Mouse (Mus musculus) liver, adult 2 months (tissue): Measurements from ENCODE around the gene Fam19a1. TPM values are rescaled to one million over a fixed set of nuclear protein-coding genes. Genes with fewer than 3 reads are reported as not detected.

Source experiments
- DNase-seq: peaks from one replicate; pipeline ENCODE4 v3.0.0-alpha.2; 2011; ENCODE audit warnings: low read depth, low spot score; ENCODE audit errors: extremely low read depth
- H3K27ac ChIP-seq: fragments of 200-500 bp; replicated peaks from 2 replicates; pipeline ENCODE4 v1.5.1; 2012; ENCODE audit warnings: low read depth, mild to moderate bottlenecking, control low read depth, inconsistent platforms, low read length; ENCODE audit not compliant: insufficient read depth
- H3K27me3 ChIP-seq: fragments of 200-500 bp; 2 replicates; pipeline ENCODE4 v1.6.1; 2012; ENCODE audit warnings: mild to moderate bottlenecking, moderate library complexity, low read length, inconsistent platforms; ENCODE audit not compliant: control insufficient read depth, insufficient read depth
- H3K36me3 ChIP-seq: fragments of 200-500 bp; 2 replicates; pipeline ENCODE4 v1.6.1; 2012; ENCODE audit warnings: low read length, inconsistent platforms; ENCODE audit not compliant: control insufficient read depth, insufficient read depth
- H3K4me1 ChIP-seq: fragments of 200-500 bp; 2 replicates; pipeline ENCODE4 v1.6.1; 2011; ENCODE audit warnings: low read length; ENCODE audit not compliant: control insufficient read depth, insufficient read depth
- H3K4me3 ChIP-seq: fragments of 200-500 bp; 2 replicates; pipeline ENCODE4 v1.5.1; 2011; ENCODE audit warnings: low read depth, mild to moderate bottlenecking, control low read depth, low read length, moderate library complexity; ENCODE audit not compliant: insufficient read depth
- H3K79me2 ChIP-seq: fragments of 200-500 bp; 2 replicates; pipeline ENCODE4 v1.6.1; 2012; ENCODE audit warnings: inconsistent platforms, mild to moderate bottlenecking, low read length, moderate library complexity; ENCODE audit not compliant: control insufficient read depth, insufficient read depth
- H3K9ac ChIP-seq: fragments of 200-500 bp; 2 replicates; pipeline ENCODE4 v1.6.1; 2012; ENCODE audit warnings: low read depth, mild to moderate bottlenecking, control low read depth, inconsistent platforms, low read length
- CTCF ChIP-seq: fragments of 200-500 bp; IDR thresholded peaks from 2 replicates; pipeline ENCODE4 v1.5.1; 2011; ENCODE audit warnings: low read depth, low read length, control low read depth
- POLR2A ChIP-seq: fragments of 200-500 bp; IDR thresholded peaks from 2 replicates; pipeline ENCODE4 v1.6.1; 2011; ENCODE audit warnings: low read length, control low read depth; ENCODE audit not compliant: insufficient read depth; ENCODE audit errors: extremely low read depth
- WGBS: fragments of 180-500 bp; shearing (Covaris S2); methylation state at CpG from one replicate; pipeline ENCODE4 v1.1.7; 2018; 5-methylcytosine and 5-hydroxymethylcytosine counted together
- polyA plus RNA-seq: library from polyadenylated mRNA; depleted of rRNA; stranded (reverse); fragments of >200 nt; gene quantifications from 2 replicates; pipeline ENCODE4 v1.2.3, GENCODE M21; 2012
- total RNA-seq: library from RNA; depleted of rRNA; stranded (reverse); fragments of >200 nt; gene quantifications from 2 replicates; pipeline ENCODE4 v1.2.3, GENCODE M21; 2014

Gene Fam19a1
- total and polyA plus RNA-seq, 2 experiments: 0.09 TPM; not detected in 1

DNA sequence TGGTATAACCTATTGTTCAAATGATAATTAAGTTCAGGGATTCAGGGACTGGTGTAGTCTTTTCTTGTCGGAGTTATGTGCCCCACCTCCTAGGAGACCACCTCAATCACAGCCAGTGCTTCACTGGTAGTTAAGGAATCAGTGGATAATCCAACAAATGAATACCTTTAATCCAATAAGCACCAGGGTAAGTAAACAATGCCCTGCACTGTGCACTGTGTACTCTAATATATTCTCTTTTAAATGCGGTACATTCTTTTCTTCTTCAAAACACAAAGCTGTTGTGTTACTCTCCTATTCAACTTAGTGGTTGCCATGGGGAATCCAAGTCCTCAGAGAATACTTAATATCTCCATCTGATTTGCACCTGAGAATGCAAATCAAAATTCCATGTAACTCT, 260.3 kb downstream of the Fam19a1 start:
- no peaks in the 10 kb centered on the region for H3K36me3 ChIP-seq
- DNase-seq: no peak
- no peaks in the 10 kb centered on the region for H3K27me3 ChIP-seq
- no peak overlapping the region for H3K4me3 ChIP-seq
- no peak for TF ChIP-seq POLR2A
- TF ChIP-seq CTCF: no peak
- H3K27ac ChIP-seq: no peak overlapping the region
- no peaks in the 10 kb centered on the region; the same call in 1 of the 2 replicates for H3K4me1 ChIP-seq
- H3K79me2 ChIP-seq: no peaks in the 10 kb centered on the region
- no peak overlapping the region for H3K9ac ChIP-seq
- WGBS: 78% methylated on average over 2 of the region's 2 CpGs

DNA sequence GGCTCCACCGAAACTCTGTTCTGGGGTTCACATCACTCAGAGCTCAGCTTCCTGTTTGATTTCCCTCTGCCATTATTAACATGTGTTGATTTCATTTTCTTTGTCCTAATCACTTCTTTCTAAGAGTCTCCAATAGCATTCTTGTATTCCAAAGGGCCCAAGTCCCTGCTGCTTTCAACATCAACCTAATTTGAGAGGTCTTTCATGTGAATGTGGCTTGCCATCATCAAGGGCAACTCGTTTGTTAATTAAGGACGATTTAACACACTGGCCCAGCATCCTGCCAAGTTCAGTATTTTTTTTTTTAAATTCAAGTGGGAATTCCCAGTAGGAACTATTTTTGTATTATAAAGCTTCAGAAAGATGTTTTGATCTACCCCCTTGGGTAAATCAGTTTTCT, 263.8 kb downstream of the Fam19a1 start:
- no peaks in the 10 kb centered on the region for H3K4me1 ChIP-seq
- no peaks in the 10 kb centered on the region for H3K27me3 ChIP-seq
- no peak overlapping the region for H3K27ac ChIP-seq
- 76% methylated on average over 3 of the region's 3 CpGs for WGBS
- H3K9ac ChIP-seq: no peak overlapping the region
- DNase-seq: no peak
- no peaks in the 10 kb centered on the region for H3K36me3 ChIP-seq
- H3K4me3 ChIP-seq: no peak overlapping the region
- H3K79me2 ChIP-seq: no peaks in the 10 kb centered on the region
- TF ChIP-seq POLR2A: no peak
- no peak for TF ChIP-seq CTCF

DNA sequence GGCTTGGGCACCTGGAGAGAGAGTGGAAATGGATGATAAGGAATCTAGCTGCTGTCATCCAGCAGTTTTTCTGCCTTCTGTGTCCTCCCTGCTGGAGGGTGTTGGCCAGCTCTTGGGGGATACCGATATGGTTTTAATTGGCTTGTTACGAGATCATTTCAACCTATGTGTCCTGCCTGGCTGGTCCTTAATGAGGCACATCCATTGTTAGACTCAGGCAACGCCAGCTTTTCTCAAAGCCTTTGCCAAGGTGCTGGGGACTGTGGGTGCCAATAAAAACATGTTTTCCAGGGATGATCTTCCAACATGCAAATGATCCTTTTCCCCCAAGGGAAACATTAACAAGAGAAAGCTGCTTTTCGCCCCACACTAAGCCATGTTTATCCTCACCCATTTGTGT, 266.3 kb downstream of the Fam19a1 start:
- no peak for TF ChIP-seq CTCF
- no peak for TF ChIP-seq POLR2A
- no peak overlapping the region for H3K27ac ChIP-seq
- no peaks in the 10 kb centered on the region for H3K27me3 ChIP-seq
- H3K36me3 ChIP-seq: no peaks in the 10 kb centered on the region
- no peaks in the 10 kb centered on the region for H3K79me2 ChIP-seq
- DNase-seq: no peak
- no peak overlapping the region for H3K9ac ChIP-seq
- no peak overlapping the region for H3K4me3 ChIP-seq
- WGBS: 70% methylated on average over 4 of the region's 4 CpGs
- no peaks in the 10 kb centered on the region for H3K4me1 ChIP-seq

DNA sequence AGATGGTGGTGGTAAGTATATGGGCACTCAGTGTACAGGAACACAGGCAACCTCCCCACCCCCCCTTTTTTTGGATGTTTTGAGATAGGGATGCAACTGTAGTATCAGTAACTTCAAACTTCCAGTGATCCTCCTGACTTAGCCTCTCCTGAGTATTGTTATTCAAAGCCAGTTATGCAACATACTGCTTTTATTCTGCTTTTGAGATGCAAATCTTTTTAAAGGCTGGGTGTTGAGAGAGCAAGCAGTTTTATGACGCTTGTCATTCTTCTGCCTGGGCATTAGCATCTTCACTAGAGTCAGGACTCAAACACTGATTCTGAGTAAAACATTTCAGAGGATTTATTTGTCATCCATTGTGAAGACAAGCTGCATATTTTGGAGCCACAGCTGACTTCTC, 271.5 kb downstream of the Fam19a1 start:
- Histone ChIP-seq H3K27me3 (no peaks in the 10 kb centered on the region), H3K4me1 (no peaks in the 10 kb centered on the region), H3K27ac (no peak overlapping the region), H3K9ac (no peak overlapping the region), H3K4me3 (no peak overlapping the region), H3K79me2 (no peaks in the 10 kb centered on the region), H3K36me3 (no peaks in the 10 kb centered on the region)
- 88% methylated on average over 1 of the region's 1 CpGs for WGBS
- no peak for DNase-seq
- TF ChIP-seq POLR2A (no peak), CTCF (no peak)

DNA sequence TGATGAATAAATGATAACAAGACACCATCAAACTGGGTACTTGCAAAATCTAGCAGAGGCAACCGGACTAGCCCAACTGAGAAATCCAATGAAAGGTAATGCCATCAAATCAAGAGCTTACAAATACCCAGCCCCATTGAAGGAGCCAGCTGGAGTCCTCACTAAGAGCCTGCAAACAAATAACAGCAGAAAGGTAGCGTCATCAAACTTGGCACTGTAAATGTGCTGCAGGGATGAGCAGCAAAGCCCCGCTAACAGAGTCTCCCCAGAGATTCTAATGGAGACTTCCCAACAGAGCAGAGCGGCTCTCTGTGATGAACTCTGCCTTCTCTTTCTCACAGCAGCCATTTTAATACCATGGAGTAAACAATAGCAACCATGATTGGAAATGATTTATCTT, 305.9 kb downstream of the Fam19a1 start:
- no peak overlapping the region for H3K27ac ChIP-seq
- H3K9ac ChIP-seq: no peak overlapping the region
- H3K4me1 ChIP-seq: no peaks in the 10 kb centered on the region
- DNase-seq: no peak
- H3K4me3 ChIP-seq: no peak overlapping the region
- no peaks in the 10 kb centered on the region for H3K79me2 ChIP-seq
- H3K36me3 ChIP-seq: no peaks in the 10 kb centered on the region
- 82% methylated on average over 4 of the region's 4 CpGs for WGBS
- no peaks in the 10 kb centered on the region for H3K27me3 ChIP-seq
- no peak for TF ChIP-seq POLR2A
- TF ChIP-seq CTCF: no peak

DNA sequence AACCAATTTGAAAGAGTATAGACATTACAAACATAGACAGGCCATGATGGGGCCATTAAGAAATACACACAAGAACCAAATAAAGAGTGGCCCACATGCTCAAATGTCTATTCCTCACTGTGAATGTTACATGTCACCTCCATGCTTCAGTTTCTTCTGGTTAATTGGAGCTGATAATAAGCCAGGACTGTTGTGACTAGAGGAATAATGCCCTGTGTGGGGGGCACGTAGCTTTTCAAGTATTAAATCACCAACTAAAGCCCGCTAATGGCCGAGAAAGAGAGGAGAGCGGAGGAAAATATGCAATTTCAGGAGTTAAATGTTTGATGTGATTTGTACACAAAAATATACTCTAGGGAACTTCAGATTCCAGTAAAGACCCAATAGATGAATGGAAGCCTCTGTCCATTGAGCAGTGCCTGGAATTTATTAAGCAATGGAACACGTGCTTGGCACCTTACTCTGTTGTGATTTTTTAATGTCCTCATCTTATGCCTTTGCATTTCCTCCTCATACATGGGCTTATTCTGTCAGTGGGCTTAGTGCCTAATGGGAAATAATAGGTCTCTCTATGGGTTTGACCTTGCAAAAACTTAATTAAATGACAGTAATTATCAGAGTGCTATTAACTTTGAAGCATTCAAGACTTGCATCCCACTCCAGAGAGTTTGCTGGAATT, 306.9 kb downstream of the Fam19a1 start:
- WGBS: 88% methylated on average over 5 of the region's 5 CpGs
- no peak overlapping the region for H3K27ac ChIP-seq
- TF ChIP-seq CTCF (no peak), POLR2A (no peak)
- no peaks in the 10 kb centered on the region for H3K4me1 ChIP-seq
- no peak overlapping the region for H3K4me3 ChIP-seq
- H3K27me3 ChIP-seq: no peaks in the 10 kb centered on the region
- no peaks in the 10 kb centered on the region for H3K79me2 ChIP-seq
- no peaks in the 10 kb centered on the region for H3K36me3 ChIP-seq
- DNase-seq: no peak
- no peak overlapping the region for H3K9ac ChIP-seq
